Mouse (Mus musculus) neural tube, postnatal 0 days (tissue): ENCODE measurements around the gene Minpp1. TPM values are rescaled to one million over a fixed set of nuclear protein-coding genes. Genes with fewer than 3 reads are reported as not detected.

Experiments
- polyA plus RNA-seq: library from polyadenylated mRNA; unstranded; fragments of >200 nt; fragmentation: Nextera tagmentation; extraction: Ambion mirVana; gene quantifications from 2 replicates; pipeline ENCODE4 v1.2.1, GENCODE M21; 2015

Gene Minpp1
- polyA plus RNA-seq = 53.0 and 54.3 TPM in 2 replicates

DNA sequence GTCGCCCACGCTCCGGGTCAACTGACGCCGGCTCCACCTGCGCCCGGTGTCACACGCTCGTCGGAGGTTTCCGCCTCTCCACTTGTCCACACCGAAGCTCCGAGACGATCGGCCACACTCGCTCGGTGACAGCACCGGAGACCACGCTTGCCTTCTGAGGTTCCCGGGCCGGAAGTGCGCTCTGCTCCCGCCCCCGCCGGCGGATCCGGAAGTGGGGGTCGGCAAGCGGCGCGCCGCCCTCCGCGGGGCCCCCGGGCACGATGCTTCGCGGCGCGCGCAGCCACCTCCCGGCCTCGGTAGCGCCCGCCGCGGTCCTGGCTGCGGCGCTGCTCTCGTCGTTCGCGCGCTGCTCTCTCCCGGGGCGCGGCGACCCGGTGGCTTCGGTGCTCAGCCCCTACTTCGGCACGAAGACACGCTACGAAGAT lies at the start of gene Minpp1:
Gene Minpp1, plus strand, starts transcription at position 89 of the 425 bp plus-strand sequence.

DNA sequence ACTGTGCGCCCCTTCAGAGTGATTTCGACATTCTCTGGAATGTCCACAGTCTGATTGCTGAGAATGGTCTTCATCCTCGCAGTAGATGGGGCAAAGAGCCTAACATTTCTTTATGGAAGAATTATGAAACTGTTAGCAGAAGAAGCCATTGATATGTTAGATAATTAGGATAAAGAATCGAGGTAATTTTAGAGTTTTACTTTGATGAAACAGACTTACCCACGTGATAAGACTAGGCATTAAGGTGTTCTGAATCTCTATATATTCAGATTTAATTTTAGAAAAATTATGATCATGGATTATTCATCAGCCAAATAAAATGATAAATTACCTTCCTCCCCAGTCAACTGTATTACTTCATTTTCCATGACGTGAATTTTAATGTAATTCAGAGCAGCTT lies 19.1 kb upstream of the Minpp1 start, which contains the start of gene Rpl9-ps6:
Gene Rpl9-ps6, minus strand, starts transcription at position 101 of the 400 bp plus-strand sequence.

Other genes with a start within 250 kb of the Minpp1 start
- 26.5 and 28.0 TPM in 2 replicates for gene Sgms1, start 96.1 kb upstream of the Minpp1 start, polyA plus RNA-seq
- gene Rpl9-ps6, start 19.2 kb upstream of the Minpp1 start, polyA plus RNA-seq = 42.9 and 50.0 TPM in 2 replicates
- gene Papss2, start 110.0 kb downstream of the Minpp1 start, polyA plus RNA-seq = 3.5 and 3.6 TPM in 2 replicates